Mouse (Mus musculus): ENCODE results near the gene Gm2026.
"Not testable (repeated sequence)": the region's sequence is repeated elsewhere in the genome, so short reads cannot be mapped to it uniquely, and the experiment has no call there.

Gm2026 gene

DNA sequence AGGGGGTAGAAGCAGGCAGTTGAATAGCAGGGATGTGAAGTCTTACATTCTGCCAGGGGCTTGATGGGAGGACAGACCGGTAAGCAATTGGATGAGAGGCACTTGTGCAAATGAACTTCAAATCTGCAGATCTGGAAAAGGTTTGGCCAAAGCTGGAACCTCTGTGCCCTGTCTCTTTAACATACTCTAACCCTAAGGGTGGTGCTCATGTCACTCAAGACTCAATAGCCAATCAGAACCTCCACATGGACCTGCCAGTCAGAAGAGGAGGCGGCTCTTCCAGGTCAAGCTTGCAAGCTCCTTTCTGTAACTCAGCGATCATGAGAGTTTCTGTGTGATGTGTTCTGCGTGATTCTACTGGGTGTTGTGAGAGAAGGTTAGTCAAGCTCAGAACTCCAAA is at the start of gene Gm2026:
Gene Gm2026, plus strand, starts transcription at position 301 of the 400 bp plus-strand sequence.
- DNase-seq (ENCODE audit: low read depth, low spot score): not testable (repeated sequence)

DNA sequence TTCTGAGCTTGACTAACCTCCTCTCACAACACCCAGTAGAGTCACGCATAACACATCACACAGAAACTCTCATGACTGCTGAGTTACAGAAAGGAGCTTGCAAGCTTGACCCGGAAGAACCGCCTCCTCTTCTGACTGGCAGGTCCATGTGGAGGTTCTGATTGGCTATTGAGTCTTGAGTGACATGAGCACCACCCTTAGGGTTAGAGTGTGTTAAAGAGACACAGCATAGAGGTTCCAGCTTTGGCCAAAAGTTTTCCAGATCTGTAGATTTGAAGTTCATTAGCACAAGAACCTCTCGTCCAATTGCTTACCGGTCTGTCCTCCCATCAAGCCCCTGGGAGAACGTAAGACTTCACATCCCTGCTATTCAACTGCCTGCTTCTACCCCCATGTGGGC is 34.1 kb upstream of the Gm2026 start, which contains the start of gene Zfp966:
Gene Zfp966, minus strand, starts transcription at position 101 of the 400 bp plus-strand sequence.
- not testable (repeated sequence) for DNase-seq (ENCODE audit: low read depth, low spot score)
